Mouse (Mus musculus) left cerebral cortex, postnatal 10 days (tissue): ENCODE measurements at regions not wholly inside any gene's neighbourhood (a gene's known extent, or its start where the extent isn't known, plus 50 kb on each side); places are given as distances from the start of the nearest gene placed in this dataset.

Experiments
- DNase-seq, 2 experiments: peaks; one replicate each; pipeline ENCODE4 v3.0.0; 2021 to 2022; ENCODE audit warnings: low spot score in 2 of 2, mixed read lengths in 1 of 2; ENCODE audit errors: extremely low spot score in 1 of 2
- intact Hi-C: fragments of 180-260 bp; cut with DNase I; formaldehyde crosslinking; loops from one replicate; pipeline ENCODE4 v1.15.1; 2025

GRCm38 (mm10) chr15:24840271-24840670 lies 573.3 kb downstream of the Basp1 start:
- DNase-seq = no peak
- intact Hi-C loops = no loop called here

- intact Hi-C loops = no loop called here
- no peak for DNase-seq
Measured at GRCm38 (mm10) chr15:24838390-24838789, 575.2 kb downstream of the Basp1 start.

GRCm38 (mm10) chr15:24827881-24828280 lies 585.7 kb downstream of the Basp1 start:
- intact Hi-C loops = no loop called here
- DNase-seq = no peak

GRCm38 (mm10) chr15:24827259-24827658 lies 586.3 kb downstream of the Basp1 start:
- DNase-seq = no peak
- intact Hi-C loops = no loop called here

GRCm38 (mm10) chr15:24796836-24797235 lies 616.7 kb downstream of the Basp1 start:
- intact Hi-C loops = no loop called here
- no peak for DNase-seq

- intact Hi-C loops = no loop called here
Measured at GRCm38 (mm10) chr15:24793381-24793780, 620.2 kb downstream of the Basp1 start.

GRCm38 (mm10) chr15:24786336-24786735 lies 627.2 kb downstream of the Basp1 start:
- DNase-seq = no peak
- intact Hi-C loops = no loop called here

More at GRCm38 (mm10) chr15:24793381-24793780, 620.2 kb downstream of the Basp1 start:
- DNase-seq = no peak

GRCm38 (mm10) chr15:24778234-24778633 lies 635.3 kb downstream of the Basp1 start:
- peak in 1 of 2 experiments; percentile 15 for DNase-seq
- intact Hi-C loops = no loop called here

- intact Hi-C loops = no loop called here
- no peak for DNase-seq
Measured at GRCm38 (mm10) chr15:24751480-24752157, 661.9 kb downstream of the Basp1 start.

- intact Hi-C loops = no loop called here
- DNase-seq = no peak
Measured at GRCm38 (mm10) chr15:24743240-24743639, 670.3 kb downstream of the Basp1 start.

GRCm38 (mm10) chr15:24725170-24725569 lies 688.4 kb downstream of the Basp1 start:
- no peak for DNase-seq
- intact Hi-C loops = loop anchor here (2.0 kb wide), 1 partner anchor 690 kb away; no protein-coding TSS in a partner anchor

- peak; percentile 19 to 49 for DNase-seq
- intact Hi-C loops = loop anchor here (2.0 kb wide), 1 partner anchor 690 kb away; no protein-coding TSS in a partner anchor
Measured at GRCm38 (mm10) chr15:24724664-24725063, 688.9 kb downstream of the Basp1 start.

- DNase-seq = peak in 1 of 2 experiments; percentile 77
- intact Hi-C loops = no loop called here
Measured at GRCm38 (mm10) chr15:24720346-24720745, 693.2 kb downstream of the Basp1 start.

GRCm38 (mm10) chr15:24682167-24682566 lies 731.4 kb downstream of the Basp1 start:
- intact Hi-C loops = no loop called here
- no peak for DNase-seq

GRCm38 (mm10) chr15:24648938-24649337 lies 764.6 kb downstream of the Basp1 start:
- intact Hi-C loops = no loop called here
- DNase-seq = no peak

GRCm38 (mm10) chr15:24635620-24636019 lies 777.9 kb downstream of the Basp1 start:
- intact Hi-C loops = no loop called here
- DNase-seq = no peak

- DNase-seq = peak; percentile 58 to 70
- intact Hi-C loops = loop anchor here (5.0 kb wide), 1 partner anchor 816 kb away; the partner anchor contains the start of gene Basp1
Measured at GRCm38 (mm10) chr15:24596242-24596641, 817.3 kb downstream of the Basp1 start.

- intact Hi-C loops = no loop called here
- peak; percentile 31 to 60 for DNase-seq
Measured at GRCm38 (mm10) chr15:24588943-24589342, 824.6 kb downstream of the Basp1 start.

GRCm38 (mm10) chr15:24566981-24567380 lies 846.6 kb downstream of the Basp1 start:
- DNase-seq = peak in 1 of 2 experiments; percentile 60
- intact Hi-C loops = no loop called here

GRCm38 (mm10) chr15:24556806-24557205 lies 856.8 kb downstream of the Basp1 start:
- intact Hi-C loops = no loop called here
- no peak for DNase-seq

GRCm38 (mm10) chr15:24550108-24550507 lies 863.5 kb downstream of the Basp1 start:
- intact Hi-C loops = no loop called here

More at GRCm38 (mm10) chr15:24550108-24550507, 863.5 kb downstream of the Basp1 start:
- DNase-seq = no peak
